Mouse (Mus musculus): ENCODE measurements around the gene Hnf1a. TPM values are rescaled to one million over a fixed set of nuclear protein-coding genes. Genes with fewer than 3 reads are reported as not detected.
A peak's percentile ranks its signal among the peaks of the same experiment; 100 is the strongest.

Gene Hnf1a
- total RNA-seq, 2 experiments from 2014 or later: not detected

- peak; percentile 28 for DNase-seq (ENCODE audit: low spot score in 2 of 2)
Measured at GRCm38 (mm10) chr5:114914855-114915254, 56.0 kb downstream of the Hnf1a start.

GRCm38 (mm10) chr5:114913686-114914085 lies 57.2 kb downstream of the Hnf1a start:
- DNase-seq (ENCODE audit: low spot score in 2 of 2): no peak
- intact Hi-C loops (cut with DNase I): no loop called here

More at GRCm38 (mm10) chr5:114914855-114915254, 56.0 kb downstream of the Hnf1a start:
- intact Hi-C loops (cut with DNase I): no loop called here

GRCm38 (mm10) chr5:114908598-114909305 lies 62.1 kb downstream of the Hnf1a start:
- intact Hi-C loops (cut with DNase I): no loop called here
- DNase-seq (ENCODE audit: low spot score in 2 of 2): no peak

GRCm38 (mm10) chr5:114902413-114902812 lies 68.5 kb downstream of the Hnf1a start:
- no peak for DNase-seq (ENCODE audit: low spot score in 2 of 2)
- intact Hi-C loops (cut with DNase I): no loop called here

Other genes with a start within 250 kb of the Hnf1a start
- 10 to 100 TPM; 34.7 to 35.4 TPM for gene Ankrd13a, start 196.4 kb downstream of the Hnf1a start, total RNA-seq (2021)
- 10 to 100 TPM; 32.0 to 46.1 TPM for gene Git2, start 195.6 kb downstream of the Hnf1a start, total RNA-seq (2021)
- 100 to 1,000 TPM; 169 to 176 TPM for gene 1500011B03Rik, start 147.6 kb downstream of the Hnf1a start, total RNA-seq (2021)
- not detected for gene 4930519G04Rik, start 117.4 kb downstream of the Hnf1a start, total RNA-seq (2021)
- gene Gm9936, start 112.4 kb downstream of the Hnf1a start, total RNA-seq (2021): 1 to 10 TPM in 1 of 2 experiments, under 1 TPM in 1; 1.00 to 1.0 TPM
- 1 to 10 TPM; 1.2 to 3.3 TPM for gene Oasl2, start 74.2 kb downstream of the Hnf1a start, total RNA-seq (2021)
- gene Oasl1, start 47.9 kb downstream of the Hnf1a start, total RNA-seq (2021): not detected
- gene 2210016L21Rik, start 28.9 kb downstream of the Hnf1a start, total RNA-seq (2021): 100 to 1,000 TPM; 203 to 243 TPM
- 10 to 100 TPM; 87.1 to 96.8 TPM for gene Sppl3, start 40.0 kb upstream of the Hnf1a start, total RNA-seq (2021)
- not detected for gene Gm10401, start 127.2 kb upstream of the Hnf1a start, total RNA-seq (2021)
- gene Acads, start 148.3 kb upstream of the Hnf1a start, total RNA-seq (2021): 1 to 10 TPM; 7.5 TPM
- gene Unc119b, start 163.9 kb upstream of the Hnf1a start, total RNA-seq (2021): 10 to 100 TPM; 25.1 to 29.1 TPM
- 10 to 100 TPM; 68.2 to 91.7 TPM for gene Mlec, start 187.1 kb upstream of the Hnf1a start, total RNA-seq (2021)
- 100 to 1,000 TPM; 309 to 312 TPM for gene Cabp1, start 223.3 kb upstream of the Hnf1a start, total RNA-seq (2021)

Data from left cerebral cortex, postnatal 36 days (tissue).